Mouse (Mus musculus) spleen, embryonic (tissue): ENCODE data around the gene Slc51b.

ENCODE experiments used
- CTCF ChIA-PET: fragments of 350-600 bp; sonication (Branson Sonifier 250); formaldehyde crosslinking; loops from one replicate; lab custom pipeline; 2022; lab: Charles Lee

Gene Slc51b

DNA sequence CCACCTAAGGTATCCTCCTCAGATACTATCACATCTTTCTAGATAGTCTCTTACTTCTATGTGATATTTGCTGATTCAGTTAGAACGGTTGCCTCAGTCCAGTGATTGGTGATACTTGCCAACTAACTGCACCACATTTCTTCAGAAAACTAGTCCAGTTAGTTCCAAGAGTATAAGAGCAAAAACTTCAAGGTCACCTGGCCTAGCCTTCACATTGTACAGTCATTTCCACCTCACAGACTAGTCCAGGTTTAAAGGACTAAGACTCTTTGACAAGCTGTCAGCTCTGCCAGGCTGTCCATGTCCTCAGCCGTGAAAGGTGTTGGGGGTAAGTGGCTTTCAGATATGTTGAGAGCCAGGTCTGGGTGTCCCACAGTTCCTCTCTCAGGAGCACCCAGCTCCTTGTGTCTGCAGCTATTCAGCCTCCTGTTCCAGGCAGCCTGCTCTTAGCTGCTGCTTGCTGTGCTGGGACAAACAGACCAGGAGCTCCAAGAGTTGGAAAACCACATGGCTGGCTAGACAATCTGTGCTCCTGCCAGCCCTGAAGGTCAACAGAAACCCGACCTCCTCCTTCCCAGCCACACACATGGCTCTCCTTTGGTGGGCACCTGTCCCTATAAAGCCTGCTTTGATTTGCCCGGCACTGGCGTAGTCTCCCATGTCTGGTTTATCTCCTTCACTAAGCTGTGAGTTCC, 48.1 kb downstream of the Slc51b start:
- CTCF ChIA-PET = no interaction called here

GRCm38 (mm10) chr9:65372449-65372848, 50.3 kb downstream of the Slc51b start:
- CTCF ChIA-PET = no interaction called here

DNA sequence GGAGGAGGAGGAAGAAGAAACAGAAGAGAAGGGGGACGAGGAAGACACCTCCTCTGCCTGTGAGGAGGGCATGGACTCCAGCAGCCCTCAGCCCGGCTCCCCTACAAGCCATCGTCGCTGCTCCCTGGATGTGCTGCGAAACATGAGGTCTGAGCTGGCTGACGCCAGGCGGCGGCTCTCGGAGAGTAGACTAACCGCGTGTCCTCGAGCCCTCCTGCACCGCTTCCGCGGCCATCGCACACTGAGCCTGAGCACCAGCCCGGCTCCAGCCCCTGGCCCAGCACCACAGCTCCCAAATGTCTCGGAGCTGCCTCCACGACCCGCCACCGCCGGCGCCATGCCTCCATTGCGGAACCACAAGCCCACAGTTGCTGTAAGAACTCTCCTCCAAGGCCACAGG, 51.0 kb downstream of the Slc51b start:
- CTCF ChIA-PET = no interaction called here

GRCm38 (mm10) chr9:65365721-65366120, 57.0 kb downstream of the Slc51b start:
- CTCF ChIA-PET = no interaction called here

GRCm38 (mm10) chr9:65363684-65364083, 59.1 kb downstream of the Slc51b start:
- CTCF ChIA-PET = no interaction called here
